Mouse (Mus musculus) forebrain, embryonic 12.5 days (tissue): ENCODE data around the gene Zfp341. TPM values are rescaled to one million over a fixed set of nuclear protein-coding genes. Genes with fewer than 3 reads are reported as not detected.

Experiments used
- ATAC-seq: fragments of 200-750 bp; cut with Nextera tagmentation; 2 replicates; pipeline ENCODE4 v1.8.0; 2017; ENCODE audit warnings: moderate TSS enrichment; ENCODE audit not compliant: low FRiP score
- H3K27ac ChIP-seq: fragments of 300-500 bp; sonication (generic); 2 replicates; pipeline ENCODE4 v1.5.1; 2016; ENCODE audit warnings: mild to moderate bottlenecking
- H3K27me3 ChIP-seq: fragments of 300-500 bp; sonication (generic); 2 replicates; pipeline ENCODE4 v1.6.1; 2016; ENCODE audit warnings: mild to moderate bottlenecking
- H3K36me3 ChIP-seq: fragments of 300-500 bp; sonication (generic); replicated peaks from 2 replicates; pipeline ENCODE4 v1.6.1; 2016; ENCODE audit warnings: mild to moderate bottlenecking
- H3K4me1 ChIP-seq: fragments of 300-500 bp; sonication (generic); 2 replicates; pipeline ENCODE4 v1.6.1; 2016
- H3K4me2 ChIP-seq: fragments of 300-500 bp; sonication (generic); 2 replicates; pipeline ENCODE4 v1.6.1; 2016; ENCODE audit warnings: mild to moderate bottlenecking, moderate library complexity
- H3K4me3 ChIP-seq: fragments of 300-500 bp; sonication (generic); replicated peaks from 2 replicates; pipeline ENCODE4 v1.5.1; 2016; ENCODE audit warnings: mild to moderate bottlenecking
- H3K9ac ChIP-seq: fragments of 300-500 bp; sonication (generic); 2 replicates; pipeline ENCODE4 v1.6.1; 2016; ENCODE audit warnings: mild to moderate bottlenecking
- H3K9me3 ChIP-seq: fragments of 300-500 bp; sonication (generic); 2 replicates; pipeline ENCODE4 v1.6.1; 2016
- WGBS: fragments of 180-500 bp; shearing (Covaris S2); methylation state at CpG from one replicate; pipeline ENCODE4 v1.1.7; 2016; 5-methylcytosine and 5-hydroxymethylcytosine counted together
- polyA plus RNA-seq: library from polyadenylated mRNA; unstranded; fragments of >200 nt; fragmentation: Nextera tagmentation; extraction: Ambion mirVana; gene quantifications from 2 replicates; pipeline ENCODE4 v1.2.1, GENCODE M21; 2016

Zfp341 gene
- polyA plus RNA-seq = 1.2 and 1.4 TPM in 2 replicates

- peak; percentile 95 for ATAC-seq
- peak within 1 kb of the TSS; percentile 72 for H3K4me2 ChIP-seq
- H3K9me3 ChIP-seq = no peaks in the 10 kb centered on the region
- peak within 1 kb of the TSS; percentile 56 for H3K4me3 ChIP-seq
- H3K36me3 ChIP-seq = no peaks in the 10 kb centered on the region
- WGBS = under 1% methylated on average over 67 of the region's 98 CpGs
- peaks cover 9% of the 10 kb centered on the region; the same call in 1 of the 2 replicates for H3K27me3 ChIP-seq
- peak within 1 kb of the TSS; percentile 98 for H3K27ac ChIP-seq
- H3K4me1 ChIP-seq = peaks cover 21% of the 10 kb centered on the region
- H3K9ac ChIP-seq = peak within 1 kb of the TSS; percentile 81
Measured at GRCm38 (mm10) chr2:154613118-154614115, at the start of gene Zfp341, which contains the start of gene 4930519P11Rik. Gene Zfp341 (plus strand): TSS chr2:154613297. Gene 4930519P11Rik (minus strand): TSS chr2:154613437.

GRCm38 (mm10) chr2:154563612-154564170 lies 49.4 kb upstream of the Zfp341 start:
- Histone ChIP-seq H3K4me3 (no peak overlapping the region), H3K9ac (no peak overlapping the region), H3K9me3 (no peaks in the 10 kb centered on the region), H3K4me2 (no peak overlapping the region), H3K27ac (no peak overlapping the region), H3K4me1 (peaks cover 50% of the 10 kb centered on the region), H3K27me3 (no peaks in the 10 kb centered on the region), H3K36me3 (peaks cover 40% of the 10 kb centered on the region)
- WGBS = 96% methylated on average over 22 of the region's 22 CpGs
- no peak for ATAC-seq

- no peak overlapping the region for H3K4me3 ChIP-seq
- H3K9me3 ChIP-seq = no peaks in the 10 kb centered on the region
- peak overlapping the region; percentile 46 for H3K27ac ChIP-seq
- H3K36me3 ChIP-seq = peaks cover 37% of the 10 kb centered on the region
- H3K4me2 ChIP-seq = no peak overlapping the region
- peaks cover 53% of the 10 kb centered on the region for H3K4me1 ChIP-seq
- ATAC-seq = no peak
- 0 out of 2 replicates have a peak overlapping the region, but pooled peaks have one; percentile 17 for H3K9ac ChIP-seq
- no peaks in the 10 kb centered on the region for H3K27me3 ChIP-seq
- WGBS = 78% methylated on average over 3 of the region's 3 CpGs
Measured at GRCm38 (mm10) chr2:154565562-154565961, 47.5 kb upstream of the Zfp341 start.

- no peak for ATAC-seq
- H3K9me3 ChIP-seq = no peaks in the 10 kb centered on the region
- peak overlapping the region; percentile 29; the same call in 1 of the 2 replicates for H3K9ac ChIP-seq
- H3K27me3 ChIP-seq = no peaks in the 10 kb centered on the region
- peaks cover 58% of the 10 kb centered on the region for H3K4me1 ChIP-seq
- H3K27ac ChIP-seq = peak overlapping the region; percentile 46
- peak overlapping the region; percentile 35 for H3K4me2 ChIP-seq
- peaks cover 27% of the 10 kb centered on the region for H3K36me3 ChIP-seq
- WGBS = 58% methylated on average over 8 of the region's 8 CpGs
- H3K4me3 ChIP-seq = no peak overlapping the region
Measured at GRCm38 (mm10) chr2:154566641-154567040, 46.5 kb upstream of the Zfp341 start.

GRCm38 (mm10) chr2:154567766-154568165 lies 45.3 kb upstream of the Zfp341 start:
- Histone ChIP-seq H3K27me3 (no peaks in the 10 kb centered on the region), H3K4me2 (peak overlapping the region; percentile 85), H3K4me3 (peak overlapping the region; percentile 92), H3K27ac (peak overlapping the region; percentile 88), H3K36me3 (peaks cover 18% of the 10 kb centered on the region), H3K9ac (peak overlapping the region; percentile 90; the same call in 1 of the 2 replicates), H3K9me3 (no peaks in the 10 kb centered on the region), H3K4me1 (peaks cover 58% of the 10 kb centered on the region)
- ATAC-seq = no peak
- WGBS = 67% methylated on average over 2 of the region's 2 CpGs

GRCm38 (mm10) chr2:154568329-154569070 lies 44.6 kb upstream of the Zfp341 start:
- WGBS = 12% methylated on average over 10 of the region's 10 CpGs
- H3K4me2 ChIP-seq = peak overlapping the region; percentile 85
- ATAC-seq = peak; percentile 18; the same call in 1 of the 2 replicates

GRCm38 (mm10) chr2:154569071-154569748 lies 43.9 kb upstream of the Zfp341 start:
- no peaks in the 10 kb centered on the region for H3K27me3 ChIP-seq
- no peaks in the 10 kb centered on the region for H3K9me3 ChIP-seq
- peak; percentile 79 for ATAC-seq
- peaks cover 58% of the 10 kb centered on the region for H3K4me1 ChIP-seq
- peak overlapping the region; percentile 90 for H3K9ac ChIP-seq
- under 1% methylated on average over 51 of the region's 70 CpGs for WGBS
- peak overlapping the region; percentile 85 for H3K4me2 ChIP-seq
- peaks cover 3% of the 10 kb centered on the region for H3K36me3 ChIP-seq
- peak overlapping the region; percentile 88 for H3K27ac ChIP-seq
- peak overlapping the region; percentile 92 for H3K4me3 ChIP-seq

More at GRCm38 (mm10) chr2:154568329-154569070, 44.6 kb upstream of the Zfp341 start:
- H3K4me3 ChIP-seq = peak overlapping the region; percentile 92
- H3K27ac ChIP-seq = peak overlapping the region; percentile 88
- no peaks in the 10 kb centered on the region for H3K27me3 ChIP-seq
- H3K9me3 ChIP-seq = no peaks in the 10 kb centered on the region
- peaks cover 58% of the 10 kb centered on the region for H3K4me1 ChIP-seq
- peak overlapping the region; percentile 90 for H3K9ac ChIP-seq
- peaks cover 11% of the 10 kb centered on the region for H3K36me3 ChIP-seq

- Histone ChIP-seq H3K36me3 (no peaks in the 10 kb centered on the region), H3K4me2 (peak within 1 kb of the TSS; percentile 85), H3K4me1 (peaks cover 54% of the 10 kb centered on the region), H3K9ac (peak within 1 kb of the TSS; percentile 90), H3K27ac (peak within 1 kb of the TSS; percentile 88), H3K4me3 (peak within 1 kb of the TSS; percentile 92), H3K9me3 (no peaks in the 10 kb centered on the region), H3K27me3 (no peaks in the 10 kb centered on the region)
- peak; percentile 97 for ATAC-seq
- WGBS = under 1% methylated on average over 42 of the region's 44 CpGs
Measured at GRCm38 (mm10) chr2:154569836-154570286, 43.2 kb upstream of the Zfp341 start, which contains the start of gene E2f1. Gene E2f1 (minus strand): TSS chr2:154569892.

- Histone ChIP-seq H3K9me3 (no peaks in the 10 kb centered on the region), H3K4me1 (peaks cover 46% of the 10 kb centered on the region), H3K27ac (0 out of 2 replicates have a peak overlapping the region, but pooled peaks have one; percentile 36), H3K9ac (no peak overlapping the region), H3K36me3 (no peaks in the 10 kb centered on the region), H3K4me2 (peak overlapping the region; percentile 85; the same call in 1 of the 2 replicates), H3K4me3 (no peak overlapping the region), H3K27me3 (no peaks in the 10 kb centered on the region)
- 79% methylated on average over 4 of the region's 4 CpGs for WGBS
- no peak for ATAC-seq
Measured at GRCm38 (mm10) chr2:154570666-154571065, 42.4 kb upstream of the Zfp341 start.

GRCm38 (mm10) chr2:154571266-154571665 lies 41.8 kb upstream of the Zfp341 start:
- Histone ChIP-seq H3K27me3 (no peaks in the 10 kb centered on the region), H3K4me3 (no peak overlapping the region), H3K36me3 (no peaks in the 10 kb centered on the region), H3K4me1 (peaks cover 41% of the 10 kb centered on the region), H3K9me3 (no peaks in the 10 kb centered on the region), H3K27ac (no peak overlapping the region), H3K9ac (no peak overlapping the region), H3K4me2 (no peak overlapping the region)
- 85% methylated on average over 4 of the region's 4 CpGs for WGBS
- no peak for ATAC-seq

- H3K4me1 ChIP-seq = peaks cover 41% of the 10 kb centered on the region
- H3K4me2 ChIP-seq = no peak overlapping the region
- H3K4me3 ChIP-seq = no peak overlapping the region
- no peaks in the 10 kb centered on the region for H3K36me3 ChIP-seq
- ATAC-seq = no peak
- H3K27ac ChIP-seq = no peak overlapping the region
- no peak overlapping the region for H3K9ac ChIP-seq
- H3K9me3 ChIP-seq = no peaks in the 10 kb centered on the region
- H3K27me3 ChIP-seq = no peaks in the 10 kb centered on the region
- 90% methylated on average over 8 of the region's 8 CpGs for WGBS
Measured at GRCm38 (mm10) chr2:154571976-154572375, 41.1 kb upstream of the Zfp341 start.
